Mouse (Mus musculus): Measurements from ENCODE around the gene Zfand6. TPM values are rescaled to one million over a fixed set of nuclear protein-coding genes. Genes with fewer than 3 reads are reported as not detected.

Zfand6 gene
- total and polyA plus RNA-seq, 2 experiments = 94.2 to 134 TPM

- Histone ChIP-seq H3K27me3 (ENCODE audit: control insufficient read depth, insufficient read depth, low read length) (no peaks in the 10 kb centered on the region), H3K36me3 (ENCODE audit: control insufficient read depth, insufficient read depth, low read length) (peaks cover 2% of the 10 kb centered on the region; the same call in 1 of the 2 replicates), H3K9ac (ENCODE audit: low read depth, low read length) (no peak overlapping the region), H3K27ac (replicated peaks; ENCODE audit: insufficient read depth, low read depth, low read length) (no peak overlapping the region), H3K4me1 (ENCODE audit: control insufficient read depth, insufficient read depth, low read length) (peaks cover 12% of the 10 kb centered on the region; the same call in 1 of the 2 replicates), H3K79me2 (ENCODE audit: control insufficient read depth, insufficient read depth, low read length) (peaks cover 23% of the 10 kb centered on the region; the same call in 1 of the 2 replicates), H3K4me3 (ENCODE audit: insufficient read depth, low read depth, low read length) (no peak overlapping the region)
- no peak for DNase-seq (ENCODE audit: extremely low read depth, low read depth, low spot score)
- TF ChIP-seq POLR2A (IDR thresholded peaks at IDR 0.05; ENCODE audit: extremely low read depth, insufficient read depth, low read length) = no peak
- WGBS = 93% methylated on average over 2 of the region's 2 CpGs
Measured at GRCm38 (mm10) chr7:84649016-84649415, 40.7 kb downstream of the Zfand6 start.

- Histone ChIP-seq H3K79me2 (ENCODE audit: control insufficient read depth, insufficient read depth, low read length) (peaks cover 26% of the 10 kb centered on the region; the same call in 1 of the 2 replicates), H3K4me1 (ENCODE audit: control insufficient read depth, insufficient read depth, low read length) (peaks cover 9% of the 10 kb centered on the region; the same call in 1 of the 2 replicates), H3K4me3 (ENCODE audit: insufficient read depth, low read depth, low read length) (no peak overlapping the region), H3K27me3 (ENCODE audit: control insufficient read depth, insufficient read depth, low read length) (no peaks in the 10 kb centered on the region), H3K27ac (replicated peaks; ENCODE audit: insufficient read depth, low read depth, low read length) (no peak overlapping the region), H3K9ac (ENCODE audit: low read depth, low read length) (no peak overlapping the region), H3K36me3 (ENCODE audit: control insufficient read depth, insufficient read depth, low read length) (peaks cover 2% of the 10 kb centered on the region)
- DNase-seq (ENCODE audit: extremely low read depth, low read depth, low spot score) = no peak
- WGBS = 73% methylated on average over 1 of the region's 1 CpGs
- TF ChIP-seq CTCF (IDR thresholded peaks at IDR 0.05; ENCODE audit: low read depth, low read length) = no peak
- TF ChIP-seq POLR2A (IDR thresholded peaks at IDR 0.05; ENCODE audit: extremely low read depth, insufficient read depth, low read length) = no peak
Measured at GRCm38 (mm10) chr7:84646256-84646655, 43.5 kb downstream of the Zfand6 start.

GRCm38 (mm10) chr7:84643270-84643998 lies 46.3 kb downstream of the Zfand6 start:
- H3K4me3 ChIP-seq (ENCODE audit: insufficient read depth, low read depth, low read length) = no peak overlapping the region
- H3K9ac ChIP-seq (ENCODE audit: low read depth, low read length) = no peak overlapping the region
- 71% methylated on average over 6 of the region's 6 CpGs for WGBS
- peaks cover 27% of the 10 kb centered on the region; the same call in 1 of the 2 replicates for H3K79me2 ChIP-seq (ENCODE audit: control insufficient read depth, insufficient read depth, low read length)
- TF ChIP-seq CTCF (IDR thresholded peaks at IDR 0.05; ENCODE audit: low read depth, low read length) (no peak), POLR2A (IDR thresholded peaks at IDR 0.05; ENCODE audit: extremely low read depth, insufficient read depth, low read length) (no peak)
- H3K36me3 ChIP-seq (ENCODE audit: control insufficient read depth, insufficient read depth, low read length) = peaks cover 2% of the 10 kb centered on the region
- DNase-seq (ENCODE audit: extremely low read depth, low read depth, low spot score) = no peak
- H3K27ac ChIP-seq (replicated peaks; ENCODE audit: insufficient read depth, low read depth, low read length) = no peak overlapping the region
- H3K27me3 ChIP-seq (ENCODE audit: control insufficient read depth, insufficient read depth, low read length) = no peaks in the 10 kb centered on the region
- H3K4me1 ChIP-seq (ENCODE audit: control insufficient read depth, insufficient read depth, low read length) = peaks cover 2% of the 10 kb centered on the region; the same call in 1 of the 2 replicates

- Histone ChIP-seq H3K4me3 (ENCODE audit: insufficient read depth, low read depth, low read length) (no peak overlapping the region), H3K36me3 (ENCODE audit: control insufficient read depth, insufficient read depth, low read length) (no peaks in the 10 kb centered on the region; the same call in none of the 2 replicates), H3K9ac (ENCODE audit: low read depth, low read length) (no peak overlapping the region), H3K79me2 (ENCODE audit: control insufficient read depth, insufficient read depth, low read length) (peaks cover 25% of the 10 kb centered on the region; the same call in 1 of the 2 replicates), H3K4me1 (ENCODE audit: control insufficient read depth, insufficient read depth, low read length) (peaks cover 4% of the 10 kb centered on the region; the same call in 1 of the 2 replicates), H3K27ac (replicated peaks; ENCODE audit: insufficient read depth, low read depth, low read length) (no peak overlapping the region), H3K27me3 (ENCODE audit: control insufficient read depth, insufficient read depth, low read length) (no peaks in the 10 kb centered on the region)
- WGBS = 76% methylated on average over 6 of the region's 6 CpGs
- DNase-seq (ENCODE audit: extremely low read depth, low read depth, low spot score) = no peak
- no peak for TF ChIP-seq CTCF (IDR thresholded peaks at IDR 0.05; ENCODE audit: low read depth, low read length)
- no peak for TF ChIP-seq POLR2A (IDR thresholded peaks at IDR 0.05; ENCODE audit: extremely low read depth, insufficient read depth, low read length)
Measured at GRCm38 (mm10) chr7:84642159-84642928, 47.4 kb downstream of the Zfand6 start.

GRCm38 (mm10) chr7:84636939-84637338 lies 52.8 kb downstream of the Zfand6 start:
- no peak overlapping the region for H3K9ac ChIP-seq (ENCODE audit: low read depth, low read length)
- H3K79me2 ChIP-seq (ENCODE audit: control insufficient read depth, insufficient read depth, low read length) = peaks cover 12% of the 10 kb centered on the region; the same call in 1 of the 2 replicates
- TF ChIP-seq CTCF (IDR thresholded peaks at IDR 0.05; ENCODE audit: low read depth, low read length) (no peak), POLR2A (IDR thresholded peaks at IDR 0.05; ENCODE audit: extremely low read depth, insufficient read depth, low read length) (no peak)
- peak; percentile 53 for DNase-seq (ENCODE audit: extremely low read depth, low read depth, low spot score)
- peaks cover 19% of the 10 kb centered on the region for H3K36me3 ChIP-seq (ENCODE audit: control insufficient read depth, insufficient read depth, low read length)
- H3K27ac ChIP-seq (replicated peaks; ENCODE audit: insufficient read depth, low read depth, low read length) = no peak overlapping the region
- H3K27me3 ChIP-seq (ENCODE audit: control insufficient read depth, insufficient read depth, low read length) = no peaks in the 10 kb centered on the region
- no peak overlapping the region for H3K4me3 ChIP-seq (ENCODE audit: insufficient read depth, low read depth, low read length)
- peaks cover 10% of the 10 kb centered on the region; the same call in 1 of the 2 replicates for H3K4me1 ChIP-seq (ENCODE audit: control insufficient read depth, insufficient read depth, low read length)
